Mouse (Mus musculus) stomach, postnatal 0 days (tissue): ENCODE results near the gene Caly. TPM values are rescaled to one million over a fixed set of nuclear protein-coding genes. Genes with fewer than 3 reads are reported as not detected.

Experiments
- ATAC-seq: fragments of 200-750 bp; cut with Nextera tagmentation; 2 replicates; pipeline ENCODE4 v1.8.0; 2017; ENCODE audit not compliant: low FRiP score, low TSS enrichment
- DNase-seq: peaks from one replicate; pipeline ENCODE4 v3.0.0-alpha.2; 2016; ENCODE audit warnings: low spot score
- H3K27ac ChIP-seq: fragments of 300-500 bp; sonication (generic); replicated peaks from 2 replicates; pipeline ENCODE4 v1.5.1; 2014; ENCODE audit warnings: mild to moderate bottlenecking, control low read depth
- H3K27me3 ChIP-seq: fragments of 300-500 bp; sonication (generic); 2 replicates; pipeline ENCODE4 v1.6.1; 2014; ENCODE audit warnings: low read length; ENCODE audit not compliant: control insufficient read depth, insufficient read depth
- H3K36me3 ChIP-seq: fragments of 300-500 bp; sonication (generic); 2 replicates; pipeline ENCODE4 v1.6.1; 2014; ENCODE audit warnings: low read length, mixed read lengths; ENCODE audit not compliant: control insufficient read depth, insufficient read depth
- H3K4me1 ChIP-seq: fragments of 300-500 bp; sonication (generic); replicated peaks from 2 replicates; pipeline ENCODE4 v1.6.1; 2014; ENCODE audit warnings: antibody characterized with exemption; ENCODE audit not compliant: control insufficient read depth, insufficient read depth
- H3K4me2 ChIP-seq: fragments of 300-500 bp; sonication (generic); replicated peaks from 2 replicates; pipeline ENCODE4 v1.6.1; 2014; ENCODE audit warnings: low read depth, mild to moderate bottlenecking, control low read depth, moderate library complexity
- H3K4me3 ChIP-seq: fragments of 300-500 bp; sonication (generic); 2 replicates; pipeline ENCODE4 v1.5.1; 2014; ENCODE audit warnings: low read depth, low read length, control low read depth
- H3K9ac ChIP-seq: fragments of 300-500 bp; sonication (generic); 2 replicates; pipeline ENCODE4 v1.6.1; 2014; ENCODE audit warnings: mild to moderate bottlenecking, low read length, control low read depth, mixed read lengths
- H3K9me3 ChIP-seq: fragments of 300-500 bp; sonication (generic); 2 replicates; pipeline ENCODE4 v1.6.1; 2016; ENCODE audit warnings: low read length; ENCODE audit not compliant: control insufficient read depth
- CTCF ChIP-seq: IDR thresholded peaks from 2 replicates; pipeline ENCODE4 v1.5.1; 2016; ENCODE audit warnings: antibody characterized with exemption, low read depth, mild to moderate bottlenecking, moderate library complexity
- EP300 ChIP-seq: optimal IDR thresholded peaks from 2 replicates; pipeline ENCODE3; 2016; ENCODE audit warnings: antibody characterized with exemption
- WGBS: fragments of 180-500 bp; shearing (Covaris S2); extraction: QIAGEN DNeasy Blood & Tissue Kit; methylation state at CpG from one replicate; pipeline ENCODE4 v1.1.7; 2014; 5-methylcytosine and 5-hydroxymethylcytosine counted together
- polyA plus RNA-seq: library from polyadenylated mRNA; unstranded; fragments of >200 nt; fragmentation: Nextera tagmentation; extraction: Ambion mirVana; gene quantifications from 2 replicates; pipeline ENCODE4 v1.2.1, GENCODE M21; 2015

Gene Caly
- polyA plus RNA-seq, 1 experiment from 2014 or later = 4.5 TPM

DNA sequence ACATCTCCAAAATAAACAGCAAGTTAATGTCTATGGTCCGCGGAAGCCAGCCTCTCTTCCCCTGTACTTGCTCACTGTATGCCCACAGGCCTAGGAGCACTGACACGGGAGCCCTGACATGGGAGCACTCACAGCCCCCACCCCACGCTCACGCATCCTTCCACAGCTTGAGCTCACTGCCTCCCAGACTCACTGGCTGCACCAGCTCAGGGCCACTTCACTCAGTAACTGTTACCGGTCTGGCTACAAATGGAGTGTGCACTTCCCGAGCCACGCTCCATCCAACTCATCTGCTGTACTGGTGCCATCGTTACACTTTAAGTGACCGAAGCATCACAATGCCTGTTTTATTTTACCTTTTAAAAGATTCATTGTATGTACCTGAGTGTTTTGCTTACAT, 50.0 kb downstream of the Caly start:
- Histone ChIP-seq H3K4me2 (no peak overlapping the region), H3K27ac (no peak overlapping the region), H3K9me3 (no peaks in the 10 kb centered on the region), H3K36me3 (peaks cover 26% of the 10 kb centered on the region), H3K4me1 (peaks cover 3% of the 10 kb centered on the region; the same call in 1 of the 2 replicates), H3K9ac (no peak overlapping the region), H3K27me3 (no peaks in the 10 kb centered on the region), H3K4me3 (no peak overlapping the region)
- DNase-seq (no peak), ATAC-seq (no peak)
- TF ChIP-seq CTCF (no peak), EP300 (no peak)
- WGBS = 92% methylated on average over 10 of the region's 10 CpGs

DNA sequence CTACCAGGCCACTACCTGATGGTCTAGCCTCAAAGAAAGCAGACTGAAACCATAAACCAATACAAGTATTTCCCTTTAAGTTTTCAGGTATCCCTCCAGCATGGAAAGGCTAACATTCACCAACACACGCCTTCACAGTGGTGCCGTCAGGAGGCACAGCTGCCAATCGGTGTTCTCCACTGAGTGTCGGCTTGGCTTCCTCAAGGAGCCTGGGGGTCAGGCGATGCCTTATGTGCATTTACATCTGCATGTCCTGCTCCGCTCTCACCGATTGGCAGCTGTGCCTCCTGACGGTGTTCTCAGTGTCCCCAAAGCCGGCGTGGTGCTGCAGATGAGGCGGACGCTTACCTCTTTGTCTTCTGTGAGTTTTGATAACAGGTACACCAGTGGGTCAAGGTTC, 50.6 kb downstream of the Caly start:
- H3K9me3 ChIP-seq = no peaks in the 10 kb centered on the region
- no peak overlapping the region for H3K9ac ChIP-seq
- WGBS = 95% methylated on average over 12 of the region's 12 CpGs
- ATAC-seq (no peak), DNase-seq (no peak)
- no peak overlapping the region for H3K27ac ChIP-seq
- no peak overlapping the region for H3K4me2 ChIP-seq
- H3K4me1 ChIP-seq = peaks cover 3% of the 10 kb centered on the region; the same call in 1 of the 2 replicates
- TF ChIP-seq CTCF = no peak
- no peak for TF ChIP-seq EP300
- no peaks in the 10 kb centered on the region for H3K27me3 ChIP-seq
- H3K36me3 ChIP-seq = peaks cover 26% of the 10 kb centered on the region
- H3K4me3 ChIP-seq = no peak overlapping the region

Other genes starting within 250 kb of the Caly start
- 0.55 and 1.1 TPM in 2 replicates for gene Adgra1, start 248.4 kb downstream of the Caly start, polyA plus RNA-seq
- gene Kndc1, start 187.9 kb downstream of the Caly start, polyA plus RNA-seq = 0.05 and 0.18 TPM in 2 replicates
- gene Utf1, start 138.8 kb downstream of the Caly start, polyA plus RNA-seq = 0.13 TPM in 1 of 2 replicates, not detected in the other
- 0.11 and 0.17 TPM in 2 replicates for gene 6430531B16Rik, start 103.8 kb downstream of the Caly start, polyA plus RNA-seq
- 0.85 and 1.1 TPM in 2 replicates for gene Adam8, start 90.0 kb downstream of the Caly start, polyA plus RNA-seq
- 19.7 and 20.7 TPM in 2 replicates for gene Zfp511, start 46.2 kb downstream of the Caly start, polyA plus RNA-seq
- 17.7 and 20.1 TPM in 2 replicates for gene Tubgcp2, start 45.9 kb downstream of the Caly start, polyA plus RNA-seq
- gene Msx3, start 33.5 kb downstream of the Caly start, polyA plus RNA-seq = 0.04 TPM in 1 of 2 replicates, not detected in the other
- 24.4 and 45.2 TPM in 2 replicates for gene Prap1, start 10.8 kb upstream of the Caly start, polyA plus RNA-seq
- gene Fuom, start 19.9 kb upstream of the Caly start, polyA plus RNA-seq = 41.2 and 44.5 TPM in 2 replicates
- gene Paox, start 33.3 kb upstream of the Caly start, polyA plus RNA-seq = 27.7 and 27.8 TPM in 2 replicates
- gene Echs1, start 33.9 kb upstream of the Caly start, polyA plus RNA-seq = 139 and 143 TPM in 2 replicates
- 19.8 and 20.6 TPM in 2 replicates for gene Mtg1, start 55.0 kb upstream of the Caly start, polyA plus RNA-seq
- 0.90 and 1.1 TPM in 2 replicates for gene Sprn, start 72.3 kb upstream of the Caly start, polyA plus RNA-seq
- not detected in 2 replicates for gene Olfr522, start 82.2 kb upstream of the Caly start, polyA plus RNA-seq
- gene Olfr523, start 90.7 kb upstream of the Caly start, polyA plus RNA-seq = not detected in 2 replicates
- not detected in 2 replicates for gene Olfr524, start 123.4 kb upstream of the Caly start, polyA plus RNA-seq
- gene Cd163l1, start 135.7 kb upstream of the Caly start, polyA plus RNA-seq = 0.11 TPM in 2 replicates
- not detected in 2 replicates for gene 5830411N06Rik, start 164.7 kb upstream of the Caly start, polyA plus RNA-seq
- 0.02 TPM in 1 of 2 replicates, not detected in the other for gene Olfr525, start 238.3 kb upstream of the Caly start, polyA plus RNA-seq